Mouse (Mus musculus): ENCODE results near the gene Prickle2.

DNA sequence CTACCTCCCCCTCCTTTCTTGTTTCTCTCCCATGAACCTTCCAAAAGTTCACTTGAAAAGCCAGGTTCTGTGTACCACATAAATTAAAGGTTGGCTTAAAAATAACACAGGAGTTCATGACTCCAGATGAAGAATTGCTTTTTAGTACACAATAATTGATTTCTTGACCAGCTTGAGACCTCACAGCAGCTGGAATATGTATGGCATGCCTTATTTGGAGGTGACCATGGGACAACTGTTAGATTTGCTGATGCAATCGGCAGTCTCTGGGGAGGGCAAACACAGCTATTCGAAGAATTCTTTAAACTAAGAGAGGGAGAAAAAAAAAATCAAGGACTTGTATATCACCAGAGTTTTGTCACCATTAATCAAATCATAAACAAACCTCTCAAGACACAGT, 189.0 kb downstream of the Prickle2 start:
- TF ChIP-seq CTCF (IDR thresholded peaks at IDR 0.05; ENCODE audit: insufficient read depth, low read length), result no peak
- no peak for TF ChIP-seq POLR2A (IDR thresholded peaks at IDR 0.05; ENCODE audit: borderline replicate concordance, extremely low read depth, low read depth, low read length)

Measured in lung, adult 2 months (tissue).